Mouse (Mus musculus) C2C12 (cell line): ENCODE results near the gene Gm20388.

Experiments
- CEBPB ChIP-seq: IDR thresholded peaks from one replicate; pipeline ENCODE4 v1.6.1; 2011; ENCODE audit warnings: low read depth, mild to moderate bottlenecking, control low read depth, moderate library complexity
- USF1 ChIP-seq: IDR thresholded peaks from one replicate; pipeline ENCODE4 v1.6.1; 2011; ENCODE audit warnings: low read depth, mild to moderate bottlenecking, control low read depth, moderate library complexity

GRCm38 (mm10) chr8:123515540-123515897 is 3604.9 kb downstream of the Gm20388 start:
- no peak for TF ChIP-seq CEBPB
- TF ChIP-seq USF1, result no peak
